Mouse (Mus musculus): ENCODE measurements around the gene Arhgef18.

Gene Arhgef18
- long read RNA-seq, experiment 1, partial matches to known transcripts: 1 of 4 reads
- long read RNA-seq, experiment 1, other reads (novel, unspliced or antisense): 3 of 4 reads
- long read RNA-seq, experiment 2, partial matches to known transcripts: 2 of 7 reads
- long read RNA-seq, experiment 2, other reads (novel, unspliced or antisense): 5 of 7 reads

DNA sequence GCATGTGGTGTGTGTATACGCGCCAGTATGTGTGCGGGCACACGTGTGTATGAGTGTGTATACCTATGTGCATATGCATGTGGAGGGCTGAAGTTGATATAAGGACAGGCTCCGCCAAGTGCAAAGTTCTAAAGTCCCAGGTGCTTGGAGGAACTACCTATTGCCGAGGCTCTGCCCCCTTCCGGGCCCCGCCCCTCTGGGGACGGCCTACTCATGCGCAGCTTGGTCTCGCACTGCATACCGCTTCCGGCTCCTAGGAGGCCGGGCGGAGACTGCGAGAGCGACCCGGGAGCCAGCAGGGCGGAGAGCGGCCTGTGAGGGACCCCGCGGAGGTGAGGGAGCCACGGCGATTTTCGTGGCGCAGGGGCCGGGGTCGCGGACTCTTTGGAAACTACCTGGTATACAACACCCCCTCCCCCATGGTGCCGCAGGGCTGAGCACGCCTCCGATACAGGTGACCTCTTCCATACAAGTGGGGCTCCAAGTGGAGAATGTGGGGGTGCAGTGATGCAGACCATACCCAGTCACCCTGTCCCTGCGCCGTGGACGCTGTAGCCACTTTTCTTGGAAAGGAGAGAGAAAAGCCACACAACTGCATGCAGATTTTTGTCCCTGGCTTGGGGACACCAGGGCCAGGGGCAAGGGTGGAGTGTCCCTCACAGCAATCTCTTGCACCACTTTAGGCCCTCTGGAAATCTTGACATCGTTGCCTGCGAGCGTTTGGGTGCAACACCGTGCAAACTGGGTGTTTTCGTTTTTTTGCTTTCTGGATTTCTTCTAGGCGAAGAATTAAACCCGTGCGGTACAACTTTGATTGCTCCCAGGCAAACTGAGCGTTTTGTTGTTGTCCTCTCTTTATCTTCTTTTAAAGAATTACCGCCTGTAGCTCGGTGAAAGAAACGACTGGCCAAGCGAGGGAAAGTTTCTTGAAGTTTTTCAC is at the start of gene Arhgef18:
TSS of gene Arhgef18 (plus strand) at position 236 of the 940 bp plus-strand sequence.
- intact Hi-C loops (cut with DNase I): no loop called here

DNA sequence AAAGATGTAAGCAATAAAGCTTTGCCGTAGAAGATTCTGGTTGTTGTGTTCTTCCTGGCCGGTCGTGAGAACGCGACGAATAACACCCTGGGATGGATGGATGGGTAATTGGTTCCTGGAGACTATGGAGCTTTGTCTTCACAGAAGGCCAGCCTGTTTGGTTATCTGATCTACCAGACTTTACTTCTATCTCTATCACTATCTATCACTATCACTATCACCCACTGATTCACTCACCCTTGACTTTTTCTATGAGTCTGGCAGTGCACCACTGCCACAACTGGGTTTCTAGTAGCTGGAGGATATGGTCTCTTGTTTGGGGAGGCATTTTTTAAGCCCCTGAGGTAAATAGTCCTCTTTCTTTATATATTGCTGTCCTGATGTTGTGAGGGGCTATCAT is 47.5 kb upstream of the Arhgef18 start:
- intact Hi-C loops (cut with DNase I): no loop called here

- intact Hi-C loops (cut with DNase I): no loop called here
These were observed 46.0 kb upstream of the Arhgef18 start for GRCm38 (mm10) chr8:3346691-3347413.

GRCm38 (mm10) chr8:3348142-3348823 is 44.5 kb upstream of the Arhgef18 start:
- intact Hi-C loops (cut with DNase I): no loop called here

- intact Hi-C loops (cut with DNase I): no loop called here
These were observed 42.1 kb upstream of the Arhgef18 start for GRCm38 (mm10) chr8:3350747-3351146.

DNA sequence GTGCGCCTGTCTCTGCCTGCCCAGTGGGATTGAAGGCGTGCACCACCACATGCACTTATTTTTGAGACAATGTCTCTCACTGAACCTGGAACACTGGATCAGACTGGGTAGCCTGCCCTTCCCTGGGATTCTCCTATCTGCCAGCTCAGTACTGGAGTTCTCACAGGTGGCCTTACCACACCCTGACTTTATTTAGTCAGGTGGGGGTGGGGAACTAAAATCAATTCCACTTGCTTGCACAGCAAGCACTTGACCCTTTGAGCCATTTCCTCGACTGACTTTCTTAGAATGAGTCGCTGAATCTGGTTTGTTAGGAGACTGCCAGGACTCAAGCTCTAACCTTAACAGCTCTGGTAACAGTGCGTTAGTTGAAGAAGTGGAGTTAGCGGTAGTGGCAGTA is 40.1 kb upstream of the Arhgef18 start:
- intact Hi-C loops (cut with DNase I): no loop called here

DNA sequence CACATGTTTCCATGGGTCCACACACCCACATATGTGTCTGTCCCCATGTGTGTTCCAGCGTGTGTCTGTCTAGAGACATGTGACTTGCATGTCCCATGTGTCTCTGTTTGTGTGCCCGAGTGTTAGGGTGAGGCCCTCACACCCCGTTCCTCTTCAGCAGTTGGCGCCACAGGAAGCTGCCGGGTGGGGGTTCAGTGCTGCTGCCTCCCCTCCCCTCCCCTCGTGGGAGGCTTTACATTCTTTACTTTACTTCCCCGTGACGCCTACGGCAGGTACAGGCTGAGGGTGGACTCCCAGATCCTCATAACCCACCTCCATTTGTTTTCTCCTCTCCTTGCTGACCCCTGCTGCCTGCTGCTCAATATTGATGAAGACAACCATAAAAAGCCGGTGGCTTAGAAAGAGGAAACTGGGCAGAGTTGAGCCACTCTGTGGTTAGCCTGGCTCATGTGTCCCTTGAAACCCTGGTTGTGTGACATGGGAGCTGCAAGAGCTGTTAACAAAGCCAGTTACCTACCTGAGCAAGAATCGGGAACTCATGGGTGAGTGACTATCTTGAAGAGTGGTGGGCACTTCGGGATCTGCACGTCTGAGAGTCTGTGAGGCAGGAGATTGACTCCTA is 39.5 kb upstream of the Arhgef18 start, which contains the start of gene A430078G23Rik:
TSS of gene A430078G23Rik (plus strand) at position 227 of the 622 bp plus-strand sequence.
- intact Hi-C loops (cut with DNase I): no loop called here

GRCm38 (mm10) chr8:3353811-3354442 is 38.9 kb upstream of the Arhgef18 start:
- intact Hi-C loops (cut with DNase I): no loop called here

DNA sequence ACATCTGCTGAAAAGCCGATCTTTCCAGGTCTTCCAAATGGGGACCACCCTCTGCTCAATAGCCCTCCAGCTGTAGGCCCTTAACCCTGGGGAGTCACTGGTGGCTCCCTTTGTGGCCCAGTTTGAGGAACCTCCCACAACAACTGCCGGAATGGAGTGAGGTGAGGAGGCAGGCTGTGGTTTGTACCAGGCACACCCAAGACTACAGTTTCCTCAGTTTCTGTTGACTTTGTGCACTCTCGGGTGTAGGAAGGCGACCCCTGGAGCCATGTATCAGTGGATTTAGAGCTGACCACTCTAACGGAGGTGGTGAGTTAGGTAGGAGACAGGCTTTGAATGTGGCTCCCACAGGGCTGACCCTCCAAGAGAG is 38.4 kb upstream of the Arhgef18 start:
- intact Hi-C loops (cut with DNase I): no loop called here

DNA sequence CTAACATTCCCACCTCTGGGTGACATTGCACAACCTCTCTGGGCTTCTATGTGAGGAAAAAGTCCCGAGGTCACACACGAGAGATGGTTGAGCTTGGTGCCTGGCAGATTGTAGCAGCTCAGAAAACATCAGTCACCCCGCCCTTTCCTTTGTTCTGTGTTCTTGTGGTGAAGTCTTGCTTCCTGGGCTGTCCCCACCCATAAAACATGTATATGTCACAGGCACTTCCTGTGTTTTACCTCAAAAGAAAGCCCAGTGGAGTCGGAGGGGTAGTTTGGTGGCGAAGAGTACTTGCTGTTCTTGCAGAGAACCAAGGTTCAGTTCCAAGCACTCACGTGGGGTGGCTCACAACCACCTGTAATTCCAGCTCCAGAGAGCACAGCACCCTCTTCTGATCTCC is 37.2 kb upstream of the Arhgef18 start:
- intact Hi-C loops (cut with DNase I): no loop called here

DNA sequence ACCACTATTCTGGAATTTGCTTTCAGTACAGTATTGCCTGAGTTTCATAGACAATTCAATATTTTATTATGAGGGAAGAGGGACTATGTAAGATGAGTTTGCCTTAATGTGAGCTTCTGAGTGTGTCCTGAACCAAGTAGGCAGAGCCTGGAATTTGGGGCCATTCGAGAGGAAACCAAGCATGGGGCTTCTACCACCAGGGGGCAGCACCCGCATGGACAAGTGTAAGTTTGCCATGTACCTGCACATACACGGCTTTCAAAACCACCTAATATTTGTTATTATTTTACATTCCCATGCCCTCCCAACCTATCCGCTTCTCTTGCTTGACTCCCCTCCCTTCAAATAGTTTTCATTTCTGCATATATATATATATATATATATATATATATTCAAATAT is 34.7 kb upstream of the Arhgef18 start:
- intact Hi-C loops (cut with DNase I): loop anchor here (2.0 kb wide), 1 partner anchor 29 kb away; no protein-coding TSS in a partner anchor

GRCm38 (mm10) chr8:3367086-3367485 is 25.7 kb upstream of the Arhgef18 start:
- intact Hi-C loops (cut with DNase I): no loop called here

DNA sequence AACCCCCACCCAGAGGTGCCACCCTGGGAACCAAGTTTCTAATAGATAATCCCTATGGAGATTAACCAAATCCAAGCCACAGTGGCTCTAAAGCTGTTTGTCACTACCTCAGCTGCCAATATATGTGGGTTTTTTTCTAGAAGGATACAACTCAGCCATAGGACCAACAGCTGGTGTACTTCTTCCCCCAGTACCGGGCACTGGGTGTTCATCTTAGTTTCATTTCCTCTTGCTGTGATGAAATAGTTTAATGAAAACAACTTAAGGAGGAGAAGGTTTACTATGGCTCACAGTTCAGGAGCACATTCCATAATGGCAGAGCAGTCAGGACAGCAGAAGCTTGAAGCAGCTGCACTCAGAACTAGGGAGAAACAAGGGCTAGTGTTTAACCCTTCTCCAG is 24.7 kb upstream of the Arhgef18 start:
- intact Hi-C loops (cut with DNase I): no loop called here

DNA sequence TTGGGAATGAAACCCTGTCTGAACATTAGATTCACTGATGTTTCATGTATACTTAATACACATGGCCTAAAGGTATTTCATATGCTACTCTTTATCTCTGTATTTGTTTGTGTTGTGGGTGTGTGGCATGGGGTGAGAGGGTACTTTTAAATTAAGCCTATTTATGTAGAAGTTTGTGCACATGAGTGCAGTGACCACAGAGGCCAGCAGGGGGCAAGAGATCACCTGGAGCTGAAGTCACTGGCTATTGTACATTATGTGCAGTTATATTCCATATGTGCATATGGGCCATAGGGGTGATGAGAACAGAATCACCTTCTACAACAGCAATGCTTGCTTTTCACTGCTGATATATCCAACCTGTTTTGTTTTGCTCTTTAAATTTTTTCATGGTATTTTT is 17.1 kb upstream of the Arhgef18 start:
- intact Hi-C loops (cut with DNase I): no loop called here

GRCm38 (mm10) chr8:3376641-3377274 is 16.0 kb upstream of the Arhgef18 start:
- intact Hi-C loops (cut with DNase I): no loop called here

DNA sequence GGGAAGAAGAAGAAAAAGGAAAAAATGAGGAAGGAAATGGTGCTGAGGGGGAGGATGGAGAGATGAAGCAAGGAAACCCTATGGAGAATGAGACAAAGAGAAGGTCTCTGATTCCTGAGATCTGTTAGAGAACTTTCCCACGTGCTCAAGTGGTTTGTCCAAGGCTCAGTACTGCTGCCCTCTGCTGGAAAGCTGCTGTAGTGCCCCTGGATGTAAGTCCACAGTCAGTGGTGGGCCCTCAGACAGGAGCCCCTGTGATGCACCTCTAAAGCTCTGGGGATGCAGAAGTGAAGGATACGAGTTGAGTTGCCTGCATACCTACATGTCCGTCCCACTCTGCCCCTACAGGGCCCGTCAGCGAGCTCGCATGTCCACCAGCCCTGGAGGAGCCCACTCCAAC is 5.5 kb upstream of the Arhgef18 start:
- intact Hi-C loops (cut with DNase I): loop anchor here (2.0 kb wide), 1 partner anchor 28 kb away; no protein-coding TSS in a partner anchor

DNA sequence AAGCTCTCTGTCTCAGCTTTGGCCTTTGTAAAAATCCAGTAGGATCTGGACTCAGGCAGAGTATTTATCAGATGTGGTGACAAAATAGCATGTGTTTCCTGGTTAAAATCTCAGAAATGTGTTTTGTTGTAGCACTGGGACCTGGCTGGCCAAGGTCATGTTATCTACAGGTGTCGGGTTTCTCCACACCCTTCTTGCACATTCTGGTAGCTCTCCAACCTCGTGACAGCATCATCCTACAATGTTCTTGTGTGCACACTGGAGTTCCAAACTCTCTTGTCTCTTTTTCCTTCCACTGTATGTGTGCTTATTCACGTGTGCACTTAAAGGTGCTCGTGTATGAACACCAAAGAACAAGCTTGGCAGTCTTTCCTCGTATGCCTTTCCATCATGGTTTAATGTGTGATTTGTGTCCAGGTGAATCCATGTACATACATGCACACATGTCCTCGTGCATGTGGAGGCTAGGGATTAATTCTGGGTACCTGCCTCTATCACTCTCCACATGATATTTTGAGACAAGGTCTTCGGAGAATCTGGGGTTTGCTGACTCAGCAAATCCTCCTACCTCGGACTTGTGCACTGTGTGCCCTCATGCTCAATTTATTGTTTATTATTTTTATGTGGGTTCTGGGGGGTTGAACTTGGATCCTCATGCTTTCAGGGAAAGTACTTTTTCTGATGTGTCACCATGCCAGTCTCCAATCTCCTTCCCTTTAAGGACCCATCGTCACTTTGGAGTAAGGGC is 4.0 kb upstream of the Arhgef18 start:
- intact Hi-C loops (cut with DNase I): no loop called here

GRCm38 (mm10) chr8:3389506-3389905 is 3.3 kb upstream of the Arhgef18 start:
- intact Hi-C loops (cut with DNase I): no loop called here

GRCm38 (mm10) chr8:3392293-3392692 is 513 bp upstream of the Arhgef18 start:
- intact Hi-C loops (cut with DNase I): no loop called here

All from adrenal gland (tissue).